Mouse (Mus musculus): ENCODE data around the gene Idh3a. TPM values are rescaled to one million over a fixed set of nuclear protein-coding genes. Genes with fewer than 3 reads are reported as not detected.

Idh3a gene
- polyA plus RNA-seq, 1 experiment from 2014 or later: 122 TPM

DNA sequence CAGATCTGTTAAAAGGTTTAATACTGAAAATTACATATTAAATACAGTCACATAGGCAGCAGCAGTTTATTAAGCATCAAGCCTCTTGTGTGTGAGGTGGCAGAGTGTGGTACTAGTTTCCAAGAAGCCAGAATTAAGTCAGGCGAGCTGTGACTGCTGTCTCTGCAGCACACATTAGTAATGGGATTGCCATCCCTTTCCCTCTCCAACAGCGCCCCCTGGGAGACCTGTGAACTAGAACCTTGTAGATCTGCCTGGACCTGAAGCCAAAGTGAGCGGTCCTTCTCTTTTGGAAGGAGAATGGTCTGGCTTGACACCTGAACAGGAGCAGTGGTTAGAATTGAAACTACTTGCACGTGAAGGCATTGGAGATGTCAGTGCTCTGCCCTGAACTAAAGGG, 18.8 kb downstream of the Idh3a start:
- H3K27ac ChIP-seq (ENCODE audit: low read depth, low read length): no peak overlapping the region
- H3K9me3 ChIP-seq (ENCODE audit: control insufficient read depth, low read length): no peaks in the 10 kb centered on the region
- no peak overlapping the region for H3K4me2 ChIP-seq
- peaks cover 11% of the 10 kb centered on the region; the same call in 1 of the 2 replicates for H3K36me3 ChIP-seq (ENCODE audit: control insufficient read depth, insufficient read depth, low read length)
- no peak overlapping the region for H3K4me3 ChIP-seq (ENCODE audit: low read depth, low read length)
- no peak for ATAC-seq (ENCODE audit: low FRiP score)
- WGBS: 62% methylated on average over 4 of the region's 4 CpGs
- H3K9ac ChIP-seq (ENCODE audit: low read length): no peak overlapping the region
- no peak for DNase-seq (ENCODE audit: low spot score, missing footprints)
- H3K4me1 ChIP-seq (ENCODE audit: control insufficient read depth, insufficient read depth, low read length): no peaks in the 10 kb centered on the region
- H3K27me3 ChIP-seq (ENCODE audit: control insufficient read depth, insufficient read depth, low read length): no peaks in the 10 kb centered on the region

DNA sequence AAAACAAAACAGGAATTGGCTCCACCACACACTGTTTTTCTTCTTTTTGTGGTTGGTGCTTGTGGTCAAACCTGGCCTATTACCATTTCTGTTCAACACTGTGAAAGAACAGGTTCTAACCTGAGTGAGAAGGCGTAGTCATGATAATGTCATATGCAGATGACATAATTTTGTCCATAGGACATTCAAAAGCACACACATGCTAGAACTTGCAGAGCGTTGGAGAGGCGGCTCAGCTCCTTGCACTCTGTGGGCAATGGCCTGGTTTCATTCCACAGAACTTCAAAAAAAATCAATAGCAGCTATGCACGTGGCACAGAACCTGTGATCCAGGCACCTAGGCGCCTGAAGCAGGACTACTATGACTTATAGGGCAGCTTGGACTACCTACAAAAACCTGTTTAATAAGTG, 26.7 kb downstream of the Idh3a start:
- no peak overlapping the region for H3K4me2 ChIP-seq
- no peak overlapping the region for H3K9ac ChIP-seq (ENCODE audit: low read length)
- H3K27ac ChIP-seq (ENCODE audit: low read depth, low read length): no peak overlapping the region
- no peaks in the 10 kb centered on the region for H3K4me1 ChIP-seq (ENCODE audit: control insufficient read depth, insufficient read depth, low read length)
- H3K36me3 ChIP-seq (ENCODE audit: control insufficient read depth, insufficient read depth, low read length): no peaks in the 10 kb centered on the region
- no peak overlapping the region for H3K4me3 ChIP-seq (ENCODE audit: low read depth, low read length)
- no peaks in the 10 kb centered on the region for H3K27me3 ChIP-seq (ENCODE audit: control insufficient read depth, insufficient read depth, low read length)
- no peak for ATAC-seq (ENCODE audit: low FRiP score)
- WGBS: 88% methylated on average over 5 of the region's 5 CpGs
- H3K9me3 ChIP-seq (ENCODE audit: control insufficient read depth, low read length): no peaks in the 10 kb centered on the region
- no peak for DNase-seq (ENCODE audit: low spot score, missing footprints)

DNA sequence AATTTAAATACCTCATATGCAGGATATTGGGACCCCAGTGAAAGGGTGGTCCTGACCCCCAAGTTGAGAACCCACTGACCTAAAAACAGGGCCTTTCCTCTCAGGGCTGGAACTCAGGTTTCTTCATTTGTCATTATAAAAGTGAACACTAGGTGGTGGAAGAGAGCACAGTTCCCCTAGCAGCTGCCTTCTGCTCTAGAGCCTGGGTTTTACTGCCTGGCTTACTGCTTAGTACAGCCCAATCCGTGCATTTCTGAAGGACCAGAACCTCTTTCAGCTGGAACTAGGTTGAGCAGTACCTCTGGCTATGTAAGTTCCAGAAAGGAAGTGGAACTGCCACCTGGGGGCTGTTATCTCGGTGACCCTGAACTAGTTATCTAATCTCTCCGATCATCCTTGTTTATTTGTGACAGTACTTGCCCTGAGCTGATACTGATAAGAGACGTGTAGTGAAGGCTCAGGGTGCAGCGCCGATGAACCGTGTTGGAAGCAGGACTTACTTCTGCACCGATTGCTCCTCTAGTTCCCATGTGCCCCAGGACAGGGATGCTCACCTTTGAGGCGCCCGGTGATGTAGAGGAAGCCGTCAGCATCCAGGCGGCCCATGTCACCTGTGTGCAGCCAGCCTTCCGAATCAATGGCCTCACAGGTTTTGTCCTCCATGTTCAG, 28.2 kb downstream of the Idh3a start:
- 77% methylated on average over 13 of the region's 13 CpGs for WGBS

DNA sequence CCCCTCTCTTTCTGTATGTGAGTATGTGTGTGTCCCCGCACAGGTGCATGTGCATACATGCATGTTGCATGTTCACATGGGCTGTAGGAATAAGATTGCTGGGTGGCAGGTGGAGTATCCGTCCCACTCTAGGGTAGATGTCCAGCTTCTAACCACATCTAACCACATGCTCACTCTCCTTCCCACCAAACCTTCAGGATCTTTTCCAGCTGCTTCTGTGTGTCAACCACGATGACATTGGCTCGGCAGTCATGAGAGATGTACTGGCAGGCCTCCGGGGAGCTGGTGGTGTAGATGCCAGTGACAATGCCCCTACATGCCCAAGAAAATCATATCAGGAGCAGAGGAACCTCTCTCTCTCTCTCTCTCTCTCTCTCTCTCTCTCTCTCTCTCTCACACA, 41.1 kb downstream of the Idh3a start:
- no peak overlapping the region for H3K4me2 ChIP-seq
- no peaks in the 10 kb centered on the region for H3K36me3 ChIP-seq (ENCODE audit: control insufficient read depth, insufficient read depth, low read length)
- 93% methylated on average over 5 of the region's 5 CpGs for WGBS
- H3K9me3 ChIP-seq (ENCODE audit: control insufficient read depth, low read length): no peaks in the 10 kb centered on the region
- H3K9ac ChIP-seq (ENCODE audit: low read length): no peak overlapping the region
- no peaks in the 10 kb centered on the region for H3K27me3 ChIP-seq (ENCODE audit: control insufficient read depth, insufficient read depth, low read length)
- DNase-seq (ENCODE audit: low spot score, missing footprints) (no peak), ATAC-seq (ENCODE audit: low FRiP score) (no peak)
- no peak overlapping the region for H3K27ac ChIP-seq (ENCODE audit: low read depth, low read length)
- H3K4me3 ChIP-seq (ENCODE audit: low read depth, low read length): no peak overlapping the region
- H3K4me1 ChIP-seq (ENCODE audit: control insufficient read depth, insufficient read depth, low read length): no peaks in the 10 kb centered on the region

More for the DNA sequence above, 28.2 kb downstream of the Idh3a start:
- H3K36me3 ChIP-seq (ENCODE audit: control insufficient read depth, insufficient read depth, low read length): no peaks in the 10 kb centered on the region
- H3K9me3 ChIP-seq (ENCODE audit: control insufficient read depth, low read length): no peaks in the 10 kb centered on the region
- peak; percentile 95 for DNase-seq (ENCODE audit: low spot score, missing footprints)
- ATAC-seq (ENCODE audit: low FRiP score): peak; percentile 48
- H3K27me3 ChIP-seq (ENCODE audit: control insufficient read depth, insufficient read depth, low read length): no peaks in the 10 kb centered on the region
- H3K9ac ChIP-seq (ENCODE audit: low read length): no peak overlapping the region
- H3K4me2 ChIP-seq: no peak overlapping the region
- H3K27ac ChIP-seq (ENCODE audit: low read depth, low read length): no peak overlapping the region
- H3K4me3 ChIP-seq (ENCODE audit: low read depth, low read length): no peak overlapping the region
- H3K4me1 ChIP-seq (ENCODE audit: control insufficient read depth, insufficient read depth, low read length): no peaks in the 10 kb centered on the region

DNA sequence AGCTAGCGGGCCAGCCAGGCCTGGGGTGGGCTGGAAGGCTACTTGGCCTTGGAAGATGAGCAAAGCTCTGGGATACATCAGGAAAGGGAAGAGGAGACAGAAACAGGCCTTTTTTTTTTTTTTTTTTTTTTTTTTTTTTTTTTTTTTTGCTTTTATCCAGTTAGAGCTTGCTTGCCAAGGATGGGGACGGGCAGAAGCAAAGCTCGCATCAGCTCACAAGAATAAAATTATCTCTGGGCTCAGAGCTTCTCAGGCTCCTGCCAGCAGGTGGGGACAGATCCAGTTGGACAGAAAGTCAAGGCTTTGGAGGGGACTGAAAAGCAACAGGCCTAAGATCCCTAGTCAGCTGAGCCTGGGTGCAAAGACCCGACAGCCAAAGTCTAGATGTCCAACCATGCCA, 42.6 kb downstream of the Idh3a start:
- Histone ChIP-seq H3K36me3 (ENCODE audit: control insufficient read depth, insufficient read depth, low read length) (no peaks in the 10 kb centered on the region), H3K27me3 (ENCODE audit: control insufficient read depth, insufficient read depth, low read length) (no peaks in the 10 kb centered on the region), H3K4me1 (ENCODE audit: control insufficient read depth, insufficient read depth, low read length) (no peaks in the 10 kb centered on the region), H3K4me2 (no peak overlapping the region), H3K9ac (ENCODE audit: low read length) (no peak overlapping the region), H3K27ac (ENCODE audit: low read depth, low read length) (no peak overlapping the region), H3K9me3 (ENCODE audit: control insufficient read depth, low read length) (no peaks in the 10 kb centered on the region), H3K4me3 (ENCODE audit: low read depth, low read length) (no peak overlapping the region)
- DNase-seq (ENCODE audit: low spot score, missing footprints) (no peak), ATAC-seq (ENCODE audit: low FRiP score) (no peak)
- 89% methylated on average over 4 of the region's 4 CpGs for WGBS

DNA sequence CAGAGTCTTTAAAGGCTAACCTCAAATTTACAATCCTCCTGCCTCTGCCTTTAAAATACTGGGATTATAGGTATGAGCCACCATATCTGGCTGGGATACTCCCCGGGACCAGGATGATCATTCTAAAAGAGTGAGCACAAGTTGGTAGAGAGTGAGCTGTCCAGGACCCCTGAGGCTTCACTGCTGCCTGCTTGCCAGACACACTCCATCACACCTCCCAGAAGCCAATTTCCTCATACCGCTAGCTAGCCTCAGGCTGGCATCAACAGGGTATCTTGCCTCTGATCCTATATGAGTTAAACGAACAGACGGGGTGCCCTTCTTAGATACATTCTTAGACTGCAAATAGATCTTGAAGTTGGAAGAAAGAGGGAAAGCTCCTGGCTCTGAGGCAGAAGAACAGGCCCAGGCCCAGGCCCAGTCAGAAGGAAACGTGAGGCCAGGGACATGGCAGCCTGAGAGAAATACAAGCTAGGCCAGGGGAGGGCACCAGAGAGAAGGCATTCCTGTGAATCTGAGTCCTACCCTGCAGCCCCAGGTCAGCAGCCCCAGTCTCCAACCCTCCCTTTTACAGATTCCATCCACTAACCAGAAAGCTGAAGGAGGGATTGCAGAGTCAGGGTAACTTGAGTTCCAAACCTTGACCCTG, 43.6 kb downstream of the Idh3a start:
- H3K9me3 ChIP-seq (ENCODE audit: control insufficient read depth, low read length): no peaks in the 10 kb centered on the region
- H3K27ac ChIP-seq (ENCODE audit: low read depth, low read length): no peak overlapping the region
- 77% methylated on average over 5 of the region's 5 CpGs for WGBS
- DNase-seq (ENCODE audit: low spot score, missing footprints) (no peak), ATAC-seq (ENCODE audit: low FRiP score) (no peak)
- H3K4me1 ChIP-seq (ENCODE audit: control insufficient read depth, insufficient read depth, low read length): no peaks in the 10 kb centered on the region
- H3K9ac ChIP-seq (ENCODE audit: low read length): no peak overlapping the region
- H3K36me3 ChIP-seq (ENCODE audit: control insufficient read depth, insufficient read depth, low read length): no peaks in the 10 kb centered on the region
- H3K4me3 ChIP-seq (ENCODE audit: low read depth, low read length): no peak overlapping the region
- H3K27me3 ChIP-seq (ENCODE audit: control insufficient read depth, insufficient read depth, low read length): no peaks in the 10 kb centered on the region
- no peak overlapping the region for H3K4me2 ChIP-seq

DNA sequence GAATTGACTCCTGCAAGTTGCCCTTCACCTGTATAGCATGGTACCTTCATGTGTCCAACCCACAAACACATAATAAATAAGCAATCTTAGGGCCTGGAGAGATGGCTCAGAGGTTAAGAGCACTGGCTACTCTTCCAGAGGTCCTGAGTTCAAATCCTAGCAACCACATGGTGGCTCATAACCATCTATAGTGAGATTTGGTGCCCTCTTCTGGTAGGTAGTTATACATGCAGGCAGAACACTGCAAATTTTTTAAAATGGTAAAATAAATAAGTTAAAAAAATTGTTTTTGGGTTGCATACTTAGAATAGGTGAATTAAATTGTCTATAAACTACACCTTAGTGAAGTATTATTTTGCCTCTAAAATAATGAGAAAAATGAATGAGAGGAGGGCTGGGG, 44.8 kb downstream of the Idh3a start:
- ATAC-seq (ENCODE audit: low FRiP score) (no peak), DNase-seq (ENCODE audit: low spot score, missing footprints) (no peak)
- H3K4me1 ChIP-seq (ENCODE audit: control insufficient read depth, insufficient read depth, low read length): no peaks in the 10 kb centered on the region
- H3K36me3 ChIP-seq (ENCODE audit: control insufficient read depth, insufficient read depth, low read length): no peaks in the 10 kb centered on the region
- no peak overlapping the region for H3K27ac ChIP-seq (ENCODE audit: low read depth, low read length)
- H3K4me2 ChIP-seq: no peak overlapping the region
- H3K4me3 ChIP-seq (ENCODE audit: low read depth, low read length): no peak overlapping the region
- H3K9ac ChIP-seq (ENCODE audit: low read length): no peak overlapping the region
- no peaks in the 10 kb centered on the region for H3K27me3 ChIP-seq (ENCODE audit: control insufficient read depth, insufficient read depth, low read length)
- no peaks in the 10 kb centered on the region for H3K9me3 ChIP-seq (ENCODE audit: control insufficient read depth, low read length)

DNA sequence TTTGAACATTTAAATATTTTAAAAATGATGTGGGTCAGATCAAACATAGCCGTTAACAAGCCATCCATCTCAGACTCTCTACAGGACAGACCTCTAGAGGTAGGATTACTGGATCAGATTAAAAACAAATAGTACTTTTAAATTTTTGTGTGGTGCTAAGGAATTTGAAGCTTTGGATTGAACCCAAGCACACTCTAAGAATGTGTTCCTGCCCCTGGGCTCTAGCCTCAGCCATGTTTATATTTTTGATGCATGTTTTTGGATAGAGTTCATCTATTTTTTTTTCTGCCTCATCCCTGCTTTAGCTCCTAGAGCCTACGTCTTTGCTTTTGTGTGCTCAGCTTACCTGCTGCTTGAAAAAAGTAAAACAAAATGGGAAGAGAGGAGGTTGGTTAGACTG, 47.3 kb downstream of the Idh3a start:
- DNase-seq (ENCODE audit: low spot score, missing footprints) (no peak), ATAC-seq (ENCODE audit: low FRiP score) (no peak)
- WGBS: 88% methylated on average over 2 of the region's 2 CpGs
- no peaks in the 10 kb centered on the region for H3K9me3 ChIP-seq (ENCODE audit: control insufficient read depth, low read length)
- no peaks in the 10 kb centered on the region for H3K36me3 ChIP-seq (ENCODE audit: control insufficient read depth, insufficient read depth, low read length)
- H3K9ac ChIP-seq (ENCODE audit: low read length): no peak overlapping the region
- H3K27me3 ChIP-seq (ENCODE audit: control insufficient read depth, insufficient read depth, low read length): no peaks in the 10 kb centered on the region
- no peak overlapping the region for H3K4me2 ChIP-seq
- H3K4me1 ChIP-seq (ENCODE audit: control insufficient read depth, insufficient read depth, low read length): no peaks in the 10 kb centered on the region
- H3K4me3 ChIP-seq (ENCODE audit: low read depth, low read length): no peak overlapping the region
- no peak overlapping the region for H3K27ac ChIP-seq (ENCODE audit: low read depth, low read length)

DNA sequence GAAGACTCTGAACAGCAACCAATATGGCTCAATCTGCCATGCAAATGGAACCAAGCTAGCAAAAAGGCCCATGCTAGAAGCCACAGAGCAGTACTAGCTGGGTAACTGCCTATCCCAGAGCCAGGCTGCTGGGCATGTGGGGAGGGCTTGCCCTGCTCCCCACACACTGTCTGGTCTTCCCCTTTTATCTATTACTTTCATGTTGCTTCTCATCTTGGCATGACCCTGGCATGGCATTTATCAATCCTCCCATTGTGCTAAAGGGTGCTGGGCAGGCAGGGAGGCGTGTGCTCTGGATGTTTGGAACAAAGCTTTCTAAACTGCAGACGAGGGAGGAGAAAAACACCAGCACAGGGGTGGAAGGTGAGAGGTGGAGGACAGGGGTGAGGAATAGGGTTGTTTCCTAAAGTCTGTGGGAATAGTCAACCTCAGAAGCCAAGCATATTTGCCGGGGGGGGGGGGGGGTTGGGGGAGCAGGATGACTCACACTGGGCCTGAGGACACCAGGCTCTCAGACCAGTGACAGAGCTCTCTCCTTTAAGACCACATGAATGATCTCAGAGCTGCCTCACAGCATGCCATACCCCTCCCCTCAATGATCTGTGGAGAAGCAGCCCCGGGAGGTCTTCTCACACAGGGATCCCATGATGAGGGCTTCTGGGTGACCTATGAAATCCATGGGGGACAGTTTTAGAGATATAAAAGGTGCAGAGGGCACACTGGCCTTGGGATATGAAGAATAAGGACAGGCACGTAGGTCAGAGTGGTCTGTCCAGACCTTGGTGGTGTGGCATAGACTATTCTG, 51.6 kb downstream of the Idh3a start:
- no peak overlapping the region for H3K9ac ChIP-seq (ENCODE audit: low read length)
- no peaks in the 10 kb centered on the region for H3K27me3 ChIP-seq (ENCODE audit: control insufficient read depth, insufficient read depth, low read length)
- H3K4me2 ChIP-seq: no peak overlapping the region
- ATAC-seq (ENCODE audit: low FRiP score) (no peak), DNase-seq (ENCODE audit: low spot score, missing footprints) (no peak)
- H3K4me3 ChIP-seq (ENCODE audit: low read depth, low read length): no peak overlapping the region
- H3K36me3 ChIP-seq (ENCODE audit: control insufficient read depth, insufficient read depth, low read length): no peaks in the 10 kb centered on the region
- no peak overlapping the region for H3K27ac ChIP-seq (ENCODE audit: low read depth, low read length)
- WGBS: 62% methylated on average over 5 of the region's 5 CpGs
- no peaks in the 10 kb centered on the region for H3K4me1 ChIP-seq (ENCODE audit: control insufficient read depth, insufficient read depth, low read length)
- H3K9me3 ChIP-seq (ENCODE audit: control insufficient read depth, low read length): no peaks in the 10 kb centered on the region

All from midbrain, embryonic 11.5 days (tissue).